Mouse (Mus musculus) CH12.LX (cell line): ENCODE measurements around the gene Slc47a1.

Source experiments
- CTCF ChIP-seq, 2 experiments: IDR thresholded peaks in 1 of 2; conservative IDR thresholded peaks in 1 of 2; 2 replicates each; pipeline ENCODE4 v1.5.1; 2011 to 2012; ENCODE audit warnings: low read depth in 2 of 2, low read length in 2 of 2, improper control_type of control experiment in 1 of 2, inconsistent platforms in 1 of 2, mild to moderate bottlenecking in 1 of 2, moderate library complexity in 1 of 2
- E2F4 ChIP-seq: IDR thresholded peaks from 2 replicates; pipeline ENCODE4 v1.6.1; 2011; ENCODE audit warnings: low read depth, low read length, improper control_type of control experiment; ENCODE audit not compliant: insufficient replicate concordance
- EP300 ChIP-seq: IDR thresholded peaks from 2 replicates; pipeline ENCODE4 v1.6.1; 2011; ENCODE audit warnings: low read length, improper control_type of control experiment
- ETS1 ChIP-seq: conservative IDR thresholded peaks from 2 replicates; pipeline ENCODE4 v1.6.1; 2012; ENCODE audit warnings: low read depth, mild to moderate bottlenecking, inconsistent platforms, low read length, improper control_type of control experiment, moderate library complexity
- HCFC1 ChIP-seq: IDR thresholded peaks from 2 replicates; pipeline ENCODE4 v1.6.1; 2012; ENCODE audit warnings: low read depth, mild to moderate bottlenecking, inconsistent platforms, low read length, improper control_type of control experiment
- MAZ ChIP-seq: IDR thresholded peaks from 2 replicates; pipeline ENCODE4 v1.6.1; 2012; ENCODE audit warnings: low read depth, mild to moderate bottlenecking, inconsistent platforms, low read length, improper control_type of control experiment, moderate library complexity
- POLR2A ChIP-seq: IDR thresholded peaks from 2 replicates; pipeline ENCODE4 v1.6.1; 2011; ENCODE audit warnings: low read depth, mild to moderate bottlenecking, improper control_type of control experiment, low read length
- TCF12 ChIP-seq: IDR thresholded peaks from 2 replicates; pipeline ENCODE4 v1.6.1; 2014; ENCODE audit warnings: low read depth, mild to moderate bottlenecking, inconsistent platforms, low read length, improper control_type of control experiment

DNA sequence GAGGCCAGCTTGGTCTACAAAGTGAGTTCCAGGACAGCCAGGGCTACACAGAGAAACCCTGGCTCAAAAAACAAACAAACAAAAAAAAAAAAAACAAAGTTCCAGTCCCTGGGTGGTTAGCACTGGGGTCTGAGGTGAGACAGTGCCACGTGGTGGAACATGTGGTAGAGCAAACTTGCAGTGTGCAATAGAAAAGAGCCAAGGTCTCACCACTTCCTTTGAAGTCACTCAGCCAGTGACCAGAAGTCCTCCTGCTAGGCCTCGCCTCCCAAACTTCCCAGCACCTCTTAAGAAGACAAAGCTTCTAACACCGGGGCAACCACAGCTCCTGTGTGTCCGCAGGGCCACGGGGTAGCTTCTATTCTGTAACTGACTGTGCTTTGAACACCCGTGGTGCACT lies 9.1 kb upstream of the Slc47a1 start:
- no peak; the same call in 1 of the 2 replicates for TF ChIP-seq POLR2A
- TF ChIP-seq EP300: no peak
- no peak for TF ChIP-seq ETS1
- no peak for TF ChIP-seq E2F4
- TF ChIP-seq CTCF (conservative IDR thresholded peaks at IDR 0.05 in 1 of 2, IDR thresholded peaks at IDR 0.05 in 1 of 2; ENCODE audit: low read depth in 2 of 2, low read length in 2 of 2): no peak
- no peak for TF ChIP-seq HCFC1
- TF ChIP-seq TCF12: no peak
- no peak for TF ChIP-seq MAZ
